Comparison of ENCODE assay signal across 8 mouse cellular contexts in genomic region chr7:38084778-38085572, GRCm38 (mm10). TPM values are rescaled to one million over a fixed set of nuclear protein-coding genes. Genes with fewer than 3 reads are reported as not detected.
DNase-seq lines count a peak whose midpoint lies in the region; ATAC-seq lines count a peak whose summit lies in the region.

No protein-coding gene starts in this region.

- H3K9ac ChIP-seq in hindbrain, embryonic 16.5 days (ENCODE audit: low read depth, low read length): peak overlapping the region; percentile 71

- H3K9me3 ChIP-seq in hindbrain, embryonic 16.5 days (ENCODE audit: control insufficient read depth, low read length): no peaks in the 10 kb centered on the region

- peaks cover 11% of the 10 kb centered on the region for H3K4me1 ChIP-seq in hindbrain, embryonic 16.5 days (ENCODE audit: control insufficient read depth, insufficient read depth, low read depth, low read length)

- H3K27ac ChIP-seq in hindbrain, embryonic 16.5 days (ENCODE audit: low read depth, low read length): no peak overlapping the region
- no peak overlapping the region for H3K27ac ChIP-seq in macrophage

- peaks cover 14% of the 10 kb centered on the region for H3K27me3 ChIP-seq in hindbrain, embryonic 16.5 days (replicated peaks; ENCODE audit: control insufficient read depth, insufficient read depth, low read length)

- DNase-seq in WW6 (ENCODE audit: low read depth, low spot score): peak; percentile 98
- DNase-seq in cerebellum, postnatal 4 days (ENCODE audit: low spot score in 2 of 2): peak; percentile 97 to 98
- peak; percentile 99 for DNase-seq in gastrocnemius, adult 18-20 months (ENCODE audit: low spot score)
- peak; percentile 99 for DNase-seq in left cerebral cortex, adult 18-20 months (ENCODE audit: low spot score in 2 of 2)
- DNase-seq in right cerebral cortex, adult 18-20 months: peak; percentile 99
- peak; percentile 98 for DNase-seq in urinary bladder, postnatal 10 days (ENCODE audit: low spot score)

- H3K36me3 ChIP-seq in hindbrain, embryonic 16.5 days (ENCODE audit: control insufficient read depth, insufficient read depth, low read length): no peaks in the 10 kb centered on the region
- no peaks in the 10 kb centered on the region for H3K36me3 ChIP-seq in macrophage (ENCODE audit: inconsistent target)

- ATAC-seq in hindbrain, embryonic 16.5 days: peak; percentile 98

- WGBS in hindbrain, embryonic 16.5 days: under 1% methylated on average over 64 of the region's 65 CpGs
- WGBS in macrophage (ENCODE audit: missing documents): under 1% methylated on average over 55 of the region's 65 CpGs

- H3K4me2 ChIP-seq in hindbrain, embryonic 16.5 days (ENCODE audit: low read length): peak overlapping the region; percentile 94

- H3K4me3 ChIP-seq in hindbrain, embryonic 16.5 days (ENCODE audit: low read length): peak overlapping the region; percentile 46
- H3K4me3 ChIP-seq in macrophage (ENCODE audit: inconsistent target): peak overlapping the region; percentile 34

- H3K79me2 ChIP-seq in macrophage (ENCODE audit: inconsistent target): no peaks in the 10 kb centered on the region

RNA-seq across cellular contexts. Expression of gene Ccne1, which starts 22.4 kb away (rescaled TPM):
- total RNA-seq in gastrocnemius, adult 18-20 months (2021): under 1 TPM in 1 of 2 experiments, not detected in 1; 0.14 TPM
- 20.2 and 20.8 TPM in 2 replicates for polyA plus RNA-seq in hindbrain, embryonic 16.5 days (2015; fragmentation: Nextera tagmentation; extraction: Ambion mirVana)
- total RNA-seq in left cerebral cortex, adult 18-20 months (2021): 10 to 100 TPM; 16.7 to 22.8 TPM
- 10 to 100 TPM in 2 of 26 experiments, 1 to 10 TPM in 19, under 1 TPM in 2, not detected in 3; 0.74 to 22.3 (median 3.2) TPM for total RNA-seq in macrophage (2018; cell fraction: chromatin; rRNA removed)
- 1 to 10 TPM; 1.1 to 9.1 (median 2.9) TPM for total RNA-seq in macrophage (2018; cell fraction: cytosol; rRNA removed)
- 10 to 100 TPM in 2 of 26 experiments, 1 to 10 TPM in 21, under 1 TPM in 3; 0.63 to 19.1 (median 3.1) TPM for total RNA-seq in macrophage (2018; cell fraction: nucleus; rRNA removed)
- polyA plus RNA-seq in macrophage (2018): 2.6 to 14.2 TPM (median 5.3 TPM) in 3 replicates

Comparison
In these comparisons a context has a peak if more than half of its experiments do, and no peak if none do; other contexts are left out.
1. RNA of gene Ccne1, which starts 22.4 kb away (total RNA-seq): 16.7 to 22.8 TPM in left cerebral cortex, adult 18-20 months; 0.14 TPM in gastrocnemius, adult 18-20 months; every median in the first group is over 10 times any median in the second.
2. Peak in every context shown above with its lines, with median percentiles within 50 percentile points of each other: DNase-seq.